Comparison of ENCODE assay signal across 8 mouse cellular contexts in genomic region chr11:75152603-75153557, GRCm38 (mm10). TPM values are rescaled to one million over a fixed set of nuclear protein-coding genes. Genes with fewer than 3 reads are reported as not detected.
A peak's percentile ranks its signal among the peaks of the same experiment; 100 is the strongest.
DNase-seq lines count a peak whose midpoint lies in the region; ATAC-seq and TF ChIP-seq lines count a peak whose summit lies in the region.

No protein-coding gene starts in this region.

- no peak overlapping the region for H3K4me2 ChIP-seq in hindbrain, embryonic 16.5 days (ENCODE audit: low read length)

- no peaks in the 10 kb centered on the region for H3K79me2 ChIP-seq in liver, adult 2 months (ENCODE audit: control insufficient read depth, insufficient read depth, low read length)

- peak overlapping the region; percentile 37 for H3K27ac ChIP-seq in liver, adult 2 months (replicated peaks; ENCODE audit: insufficient read depth, low read depth, low read length)
- H3K27ac ChIP-seq in hindbrain, embryonic 16.5 days (ENCODE audit: low read depth, low read length) = peak overlapping the region; percentile 44

- WGBS in liver, adult 2 months = 74% methylated on average over 18 of the region's 18 CpGs
- WGBS in hindbrain, embryonic 16.5 days = 82% methylated on average over 18 of the region's 18 CpGs

- peaks cover 5% of the 10 kb centered on the region; the same call in 1 of the 2 replicates for H3K36me3 ChIP-seq in liver, adult 2 months (ENCODE audit: control insufficient read depth, insufficient read depth, low read length)
- peaks cover 6% of the 10 kb centered on the region; the same call in 1 of the 2 replicates for H3K36me3 ChIP-seq in hindbrain, embryonic 16.5 days (ENCODE audit: control insufficient read depth, insufficient read depth, low read length)

- no peaks in the 10 kb centered on the region for H3K27me3 ChIP-seq in liver, adult 2 months (ENCODE audit: control insufficient read depth, insufficient read depth, low read length)
- no peaks in the 10 kb centered on the region for H3K27me3 ChIP-seq in hindbrain, embryonic 16.5 days (replicated peaks; ENCODE audit: control insufficient read depth, insufficient read depth, low read length)

- TF ChIP-seq CTCF in liver, adult 2 months (IDR thresholded peaks at IDR 0.05; ENCODE audit: low read depth, low read length) = no peak

- TF ChIP-seq POLR2A in liver, adult 2 months (IDR thresholded peaks at IDR 0.05; ENCODE audit: extremely low read depth, insufficient read depth, low read length) = no peak

- no peak for ATAC-seq in hindbrain, embryonic 16.5 days

- H3K4me1 ChIP-seq in liver, adult 2 months (ENCODE audit: control insufficient read depth, insufficient read depth, low read length) = 0 out of 2 replicates have a peak, but pooled peaks cover 2% of the 10 kb centered on the region
- H3K4me1 ChIP-seq in hindbrain, embryonic 16.5 days (ENCODE audit: control insufficient read depth, insufficient read depth, low read depth, low read length) = no peaks in the 10 kb centered on the region; the same call in 1 of the 2 replicates

- H3K9me3 ChIP-seq in hindbrain, embryonic 16.5 days (ENCODE audit: control insufficient read depth, low read length) = no peaks in the 10 kb centered on the region

- DNase-seq in liver, adult 2 months (ENCODE audit: extremely low read depth, low read depth, low spot score) = no peak
- DNase-seq in liver = no peak
- peak; percentile 60 to 63 for DNase-seq in cerebellum, postnatal 10 days
- peak; percentile 83 for DNase-seq in lung, postnatal 10 days
- no peak for DNase-seq in urinary bladder, postnatal 14 days (ENCODE audit: low spot score)
- no peak for DNase-seq in left cerebral cortex, adult 18-20 months (ENCODE audit: low spot score in 2 of 2)
- DNase-seq in right cerebral cortex, postnatal 25 days = no peak

- H3K9ac ChIP-seq in liver, adult 2 months (ENCODE audit: low read depth, low read length) = peak overlapping the region; percentile 33; the same call in 1 of the 2 replicates
- H3K9ac ChIP-seq in hindbrain, embryonic 16.5 days (ENCODE audit: low read depth, low read length) = no peak overlapping the region

- peak overlapping the region; percentile 4; the same call in 1 of the 2 replicates for H3K4me3 ChIP-seq in liver, adult 2 months (ENCODE audit: insufficient read depth, low read depth, low read length)
- no peak overlapping the region for H3K4me3 ChIP-seq in hindbrain, embryonic 16.5 days (ENCODE audit: low read length)

RNA-seq across cellular contexts. Expression of gene Hic1, which starts 16.4 kb away (rescaled TPM):
- 1.1 and 1.8 TPM in 2 replicates for total RNA-seq in liver, adult 2 months (2014; rRNA removed)
- polyA plus RNA-seq in liver, adult 2 months (2012; rRNA removed) = 3.8 and 4.3 TPM in 2 replicates
- polyA plus RNA-seq in hindbrain, embryonic 16.5 days (2015; fragmentation: Nextera tagmentation; extraction: Ambion mirVana) = 1.9 and 2.2 TPM in 2 replicates
- total RNA-seq in left cerebral cortex, adult 18-20 months (2021) = 1 to 10 TPM; 3.8 to 5.0 TPM

RNA-seq across cellular contexts. Expression of gene Ovca2, which starts 25.8 kb away (rescaled TPM):
- total RNA-seq in liver, adult 2 months (2014; rRNA removed) = 6.7 and 6.9 TPM in 2 replicates
- polyA plus RNA-seq in liver, adult 2 months (2012; rRNA removed) = 5.7 and 8.0 TPM in 2 replicates
- polyA plus RNA-seq in hindbrain, embryonic 16.5 days (2015; fragmentation: Nextera tagmentation; extraction: Ambion mirVana) = 14.4 and 14.5 TPM in 2 replicates
- total RNA-seq in left cerebral cortex, adult 18-20 months (2021) = 10 to 100 TPM in 1 of 2 experiments, 1 to 10 TPM in 1; 9.2 to 12.0 TPM

RNA-seq across cellular contexts. Expression of gene Dph1, which starts 38.2 kb away (rescaled TPM):
- 11.3 and 14.2 TPM in 2 replicates for total RNA-seq in liver, adult 2 months (2014; rRNA removed)
- 49.1 and 53.5 TPM in 2 replicates for polyA plus RNA-seq in liver, adult 2 months (2012; rRNA removed)
- polyA plus RNA-seq in hindbrain, embryonic 16.5 days (2015; fragmentation: Nextera tagmentation; extraction: Ambion mirVana) = 15.4 and 15.7 TPM in 2 replicates
- total RNA-seq in left cerebral cortex, adult 18-20 months (2021) = 10 to 100 TPM; 28.5 to 32.1 TPM

RNA-seq across cellular contexts. Expression of gene Rtn4rl1, which starts 40.7 kb away (rescaled TPM):
- 1.3 and 2.4 TPM in 2 replicates for total RNA-seq in liver, adult 2 months (2014; rRNA removed)
- 9.5 and 10.0 TPM in 2 replicates for polyA plus RNA-seq in liver, adult 2 months (2012; rRNA removed)
- 10.6 and 10.7 TPM in 2 replicates for polyA plus RNA-seq in hindbrain, embryonic 16.5 days (2015; fragmentation: Nextera tagmentation; extraction: Ambion mirVana)
- total RNA-seq in left cerebral cortex, adult 18-20 months (2021) = 10 to 100 TPM; 86.2 to 91.0 TPM

Comparison
In these comparisons a context has a peak if more than half of its experiments do, and no peak if none do; other contexts are left out.
1. DNase-seq: peak in cerebellum, postnatal 10 days (2 of 2) and lung, postnatal 10 days (single experiment); none in liver, adult 2 months (single experiment), liver (single experiment), urinary bladder, postnatal 14 days (single experiment), left cerebral cortex, adult 18-20 months (0 of 2) and right cerebral cortex, postnatal 25 days (single experiment).